Mouse (Mus musculus): ENCODE measurements around the gene Orc3.

The Orc3 gene

GRCm38 (mm10) chr4:34556183-34556582 lies 58.6 kb downstream of the Orc3 start:
- Histone ChIP-seq H3K27me3 (ENCODE audit: control insufficient read depth, insufficient read depth, low read length, poor library complexity, severe bottlenecking) (no peaks in the 10 kb centered on the region), H3K36me3 (ENCODE audit: control insufficient read depth, insufficient read depth, low read length, poor library complexity, severe bottlenecking) (no peaks in the 10 kb centered on the region)
- no peak for DNase-seq (ENCODE audit: low read depth, low spot score)

DNA sequence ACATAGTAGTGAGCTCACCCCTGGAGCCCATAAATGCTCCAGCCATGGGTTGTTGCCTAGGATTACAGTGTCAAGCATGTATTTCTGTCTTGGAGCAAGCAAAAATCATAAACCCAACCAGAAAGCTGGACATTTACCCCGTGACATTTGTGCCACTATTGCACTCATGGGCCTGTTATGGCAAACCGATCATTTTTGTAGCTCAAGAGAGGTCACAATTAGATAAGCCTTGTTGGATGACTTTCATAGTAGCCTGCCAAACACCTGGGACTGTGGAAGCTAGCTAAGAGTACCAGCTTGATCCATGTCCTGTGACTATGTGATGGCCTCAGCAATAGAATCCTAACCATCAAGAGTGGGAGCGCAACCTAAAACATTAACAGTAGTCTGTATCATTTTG lies 59.1 kb downstream of the Orc3 start:
- Histone ChIP-seq H3K27me3 (ENCODE audit: control insufficient read depth, insufficient read depth, low read length, poor library complexity, severe bottlenecking) (no peaks in the 10 kb centered on the region), H3K36me3 (ENCODE audit: control insufficient read depth, insufficient read depth, low read length, poor library complexity, severe bottlenecking) (no peaks in the 10 kb centered on the region)
- no peak for DNase-seq (ENCODE audit: low read depth, low spot score)

DNA sequence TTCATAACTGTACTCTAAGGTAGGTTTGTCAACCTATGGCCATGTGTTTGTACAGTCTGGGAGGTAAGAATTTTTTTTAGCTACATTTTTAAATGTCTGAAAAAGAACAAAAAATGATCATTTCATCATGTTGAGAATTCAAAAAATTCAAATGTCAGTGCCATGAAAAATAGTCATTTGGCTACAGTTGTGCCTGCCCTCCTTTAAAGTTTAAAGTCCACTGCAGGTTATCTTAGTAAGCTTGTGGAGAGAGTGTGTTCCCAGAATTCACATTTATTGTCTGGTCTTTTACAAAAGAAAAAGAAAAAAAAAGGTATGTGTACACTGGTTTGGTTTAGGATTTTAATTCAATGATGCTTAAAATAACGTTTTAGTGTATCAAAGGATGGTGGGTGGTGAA lies 60.1 kb downstream of the Orc3 start:
- Histone ChIP-seq H3K27me3 (ENCODE audit: control insufficient read depth, insufficient read depth, low read length, poor library complexity, severe bottlenecking) (no peaks in the 10 kb centered on the region), H3K36me3 (ENCODE audit: control insufficient read depth, insufficient read depth, low read length, poor library complexity, severe bottlenecking) (no peaks in the 10 kb centered on the region)
- DNase-seq (ENCODE audit: low read depth, low spot score), result no peak

DNA sequence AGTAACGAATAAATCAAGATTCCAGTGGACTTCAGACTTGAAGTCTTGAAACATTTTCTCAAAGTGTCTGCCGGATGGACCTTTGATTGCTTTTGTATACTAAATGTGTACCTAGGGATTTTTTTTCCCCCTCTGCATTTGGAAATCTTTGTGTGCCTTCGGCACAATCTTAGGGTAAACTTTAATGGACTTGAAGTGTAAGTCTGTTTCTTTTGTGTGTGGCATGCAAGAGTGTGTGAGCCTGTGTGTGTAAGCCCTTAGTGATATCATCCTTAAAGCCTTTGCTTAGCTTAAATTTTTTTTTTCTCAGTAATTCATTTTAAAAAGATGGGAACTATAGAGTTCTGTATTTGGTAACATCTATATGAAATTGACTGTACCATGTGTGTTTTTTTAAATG lies 62.8 kb downstream of the Orc3 start:
- no peak for DNase-seq (ENCODE audit: low read depth, low spot score)
- no peaks in the 10 kb centered on the region for H3K36me3 ChIP-seq (ENCODE audit: control insufficient read depth, insufficient read depth, low read length, poor library complexity, severe bottlenecking)
- H3K27me3 ChIP-seq (ENCODE audit: control insufficient read depth, insufficient read depth, low read length, poor library complexity, severe bottlenecking), result no peaks in the 10 kb centered on the region

- DNase-seq (ENCODE audit: low read depth, low spot score), result peak; percentile 57
- no peaks in the 10 kb centered on the region for H3K36me3 ChIP-seq (ENCODE audit: control insufficient read depth, insufficient read depth, low read length, poor library complexity, severe bottlenecking)
Observed at GRCm38 (mm10) chr4:34551098-34551809, 63.5 kb downstream of the Orc3 start.

DNA sequence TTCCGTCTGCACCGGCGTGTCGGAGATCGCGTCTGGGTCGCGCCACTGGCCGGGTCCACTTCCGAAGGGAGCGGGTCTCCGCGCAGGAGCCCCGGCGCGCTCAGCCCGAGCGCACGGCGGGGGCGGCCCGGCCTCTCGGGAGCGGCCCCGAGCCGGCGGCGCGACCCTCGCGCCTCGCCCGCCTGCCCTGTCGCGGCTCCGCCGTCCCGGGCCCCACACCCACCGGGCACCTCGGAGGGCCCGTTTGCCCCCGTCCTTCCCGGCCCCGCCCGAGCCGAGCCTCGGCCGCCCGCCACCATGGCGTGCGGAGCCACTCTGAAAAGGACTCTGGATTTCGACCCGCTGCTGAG lies 64.0 kb downstream of the Orc3 start, which contains the start of gene Akirin2:
TSS of gene Akirin2 (plus strand) at position 190 of the 350 bp plus-strand sequence.
- no peak for DNase-seq (ENCODE audit: low read depth, low spot score)
- Histone ChIP-seq H3K36me3 (ENCODE audit: control insufficient read depth, insufficient read depth, low read length, poor library complexity, severe bottlenecking) (no peaks in the 10 kb centered on the region), H3K27me3 (ENCODE audit: control insufficient read depth, insufficient read depth, low read length, poor library complexity, severe bottlenecking) (no peaks in the 10 kb centered on the region)

More at GRCm38 (mm10) chr4:34551098-34551809, 63.5 kb downstream of the Orc3 start:
- H3K27me3 ChIP-seq (ENCODE audit: control insufficient read depth, insufficient read depth, low read length, poor library complexity, severe bottlenecking), result no peaks in the 10 kb centered on the region

DNA sequence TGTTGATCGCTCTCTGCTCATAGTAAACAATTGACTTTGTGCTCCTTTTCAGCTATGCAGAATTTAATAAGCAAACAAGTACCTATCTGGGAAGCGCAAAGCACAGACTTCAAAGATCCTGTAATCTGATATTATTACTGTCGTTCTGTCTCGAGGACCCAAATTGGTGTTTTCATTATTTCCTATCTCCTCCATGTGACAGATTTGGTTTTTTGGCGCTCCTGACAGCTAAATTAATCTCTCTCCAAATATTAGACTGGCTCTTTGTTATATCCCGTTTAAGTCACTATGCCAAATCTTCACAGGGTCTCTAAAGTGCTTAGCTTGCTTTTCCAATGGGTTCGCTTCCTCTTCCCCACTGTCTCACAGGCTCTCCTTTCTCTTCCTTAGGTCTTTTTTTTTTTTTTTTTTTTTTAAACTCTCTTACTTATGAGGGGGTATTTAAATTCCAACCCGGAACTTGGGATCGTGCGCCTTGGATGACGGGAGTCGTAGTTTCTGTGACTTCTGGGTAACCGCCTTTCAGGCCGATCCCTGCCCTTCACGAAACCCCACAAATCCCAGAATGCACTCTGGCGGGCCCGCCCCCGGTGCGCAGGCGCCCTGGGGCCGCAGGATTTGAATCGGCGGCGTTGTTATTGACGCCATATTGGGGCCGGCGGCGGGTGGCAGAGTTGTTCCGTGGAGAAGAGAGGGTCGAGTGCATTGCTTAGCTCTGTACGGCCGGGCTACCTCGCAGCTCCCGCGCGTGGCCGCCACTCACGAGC lies 64.6 kb downstream of the Orc3 start:
- DNase-seq (ENCODE audit: low read depth, low spot score), result peak; percentile 95
- H3K27me3 ChIP-seq (ENCODE audit: control insufficient read depth, insufficient read depth, low read length, poor library complexity, severe bottlenecking), result no peaks in the 10 kb centered on the region

DNA sequence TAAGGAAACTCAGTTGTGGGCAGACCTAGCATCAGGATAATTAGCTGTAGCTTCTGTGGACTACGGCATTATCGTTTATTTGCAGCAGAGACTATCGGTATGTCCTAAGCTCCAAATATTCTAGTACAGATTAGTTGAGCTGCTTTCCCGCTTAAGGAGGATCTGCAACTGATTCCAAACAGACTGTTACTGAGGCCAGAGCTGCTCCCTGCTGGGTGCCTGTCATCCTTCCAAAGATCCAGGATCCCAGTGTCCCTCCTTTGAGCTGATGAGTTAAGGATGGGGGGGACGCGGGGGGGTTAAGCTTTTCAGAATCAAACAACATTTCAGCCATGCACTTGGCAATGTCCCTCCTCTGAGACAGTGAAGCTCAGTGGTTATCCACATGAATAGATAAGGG lies 84.8 kb downstream of the Orc3 start:
- no peak for DNase-seq (ENCODE audit: low read depth, low spot score)
- Histone ChIP-seq H3K27me3 (ENCODE audit: control insufficient read depth, insufficient read depth, low read length, poor library complexity, severe bottlenecking) (no peaks in the 10 kb centered on the region), H3K36me3 (ENCODE audit: control insufficient read depth, insufficient read depth, low read length, poor library complexity, severe bottlenecking) (no peaks in the 10 kb centered on the region)

More for the DNA sequence above, 64.6 kb downstream of the Orc3 start:
- H3K36me3 ChIP-seq (ENCODE audit: control insufficient read depth, insufficient read depth, low read length, poor library complexity, severe bottlenecking), result no peaks in the 10 kb centered on the region

DNA sequence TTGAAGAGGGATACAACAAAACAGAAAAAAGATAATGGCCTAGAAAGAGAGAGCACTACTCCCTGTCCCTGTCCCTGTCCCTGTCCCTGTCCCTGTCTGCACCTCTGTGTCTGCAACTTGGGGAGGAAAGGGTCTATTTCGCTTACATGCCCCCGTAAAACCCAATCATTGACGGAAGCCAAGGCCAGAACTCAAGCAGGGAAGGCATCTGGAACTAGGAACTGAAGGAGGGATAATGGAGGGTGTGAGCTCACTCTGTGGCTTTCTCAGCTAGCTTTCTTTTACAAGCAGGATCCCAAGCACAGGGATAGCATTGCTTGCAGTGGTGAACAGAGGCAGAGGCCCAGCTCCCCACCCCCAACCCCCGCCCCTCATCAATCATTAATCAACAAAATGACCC lies 85.4 kb downstream of the Orc3 start:
- no peak for DNase-seq (ENCODE audit: low read depth, low spot score)
- Histone ChIP-seq H3K36me3 (ENCODE audit: control insufficient read depth, insufficient read depth, low read length, poor library complexity, severe bottlenecking) (no peaks in the 10 kb centered on the region), H3K27me3 (ENCODE audit: control insufficient read depth, insufficient read depth, low read length, poor library complexity, severe bottlenecking) (no peaks in the 10 kb centered on the region)

GRCm38 (mm10) chr4:34528430-34529100 lies 86.2 kb downstream of the Orc3 start:
- Histone ChIP-seq H3K36me3 (ENCODE audit: control insufficient read depth, insufficient read depth, low read length, poor library complexity, severe bottlenecking) (no peaks in the 10 kb centered on the region), H3K27me3 (ENCODE audit: control insufficient read depth, insufficient read depth, low read length, poor library complexity, severe bottlenecking) (no peaks in the 10 kb centered on the region)
- DNase-seq (ENCODE audit: low read depth, low spot score), result no peak

GRCm38 (mm10) chr4:34526771-34527170 lies 88.0 kb downstream of the Orc3 start:
- DNase-seq (ENCODE audit: low read depth, low spot score), result peak; percentile 24
- Histone ChIP-seq H3K36me3 (ENCODE audit: control insufficient read depth, insufficient read depth, low read length, poor library complexity, severe bottlenecking) (no peaks in the 10 kb centered on the region), H3K27me3 (ENCODE audit: control insufficient read depth, insufficient read depth, low read length, poor library complexity, severe bottlenecking) (no peaks in the 10 kb centered on the region)

GRCm38 (mm10) chr4:34523586-34523985 lies 91.2 kb downstream of the Orc3 start:
- DNase-seq (ENCODE audit: low read depth, low spot score), result no peak
- H3K36me3 ChIP-seq (ENCODE audit: control insufficient read depth, insufficient read depth, low read length, poor library complexity, severe bottlenecking), result no peaks in the 10 kb centered on the region
- H3K27me3 ChIP-seq (ENCODE audit: control insufficient read depth, insufficient read depth, low read length, poor library complexity, severe bottlenecking), result no peaks in the 10 kb centered on the region

- H3K36me3 ChIP-seq (ENCODE audit: control insufficient read depth, insufficient read depth, low read length, poor library complexity, severe bottlenecking), result no peaks in the 10 kb centered on the region
- no peak for DNase-seq (ENCODE audit: low read depth, low spot score)
- no peaks in the 10 kb centered on the region for H3K27me3 ChIP-seq (ENCODE audit: control insufficient read depth, insufficient read depth, low read length, poor library complexity, severe bottlenecking)
Observed at GRCm38 (mm10) chr4:34522846-34523245, 91.9 kb downstream of the Orc3 start.
